Mouse (Mus musculus) spleen, adult 12 weeks (tissue): ENCODE data around the gene Slc3a2.
A peak's percentile ranks its signal among the peaks of the same experiment; 100 is the strongest.

Experiments
- DNase-seq: peaks from one replicate; pipeline ENCODE4 v3.0.0; 2022; ENCODE audit warnings: low spot score

The Slc3a2 gene

DNA sequence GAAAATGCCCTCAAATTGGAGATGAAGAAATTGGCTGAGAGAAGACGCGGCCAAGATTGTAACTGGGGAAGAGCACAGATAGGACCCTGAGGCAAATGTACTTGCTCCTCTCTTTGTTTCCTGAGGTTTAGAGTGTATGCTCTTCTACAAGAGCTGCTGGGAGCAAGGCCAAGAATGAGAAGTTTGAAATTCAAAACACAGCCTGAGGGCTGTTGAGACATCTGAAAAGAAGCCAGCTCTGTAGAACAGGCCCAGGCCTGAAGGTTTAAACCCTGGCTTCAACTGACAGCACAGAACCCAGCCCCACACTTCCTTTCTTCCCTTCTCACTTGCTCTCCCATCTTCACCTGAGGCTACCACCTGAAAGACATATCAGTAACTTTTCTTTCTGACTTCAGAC lies 13.1 kb downstream of the Slc3a2 start:
- no peak for DNase-seq

DNA sequence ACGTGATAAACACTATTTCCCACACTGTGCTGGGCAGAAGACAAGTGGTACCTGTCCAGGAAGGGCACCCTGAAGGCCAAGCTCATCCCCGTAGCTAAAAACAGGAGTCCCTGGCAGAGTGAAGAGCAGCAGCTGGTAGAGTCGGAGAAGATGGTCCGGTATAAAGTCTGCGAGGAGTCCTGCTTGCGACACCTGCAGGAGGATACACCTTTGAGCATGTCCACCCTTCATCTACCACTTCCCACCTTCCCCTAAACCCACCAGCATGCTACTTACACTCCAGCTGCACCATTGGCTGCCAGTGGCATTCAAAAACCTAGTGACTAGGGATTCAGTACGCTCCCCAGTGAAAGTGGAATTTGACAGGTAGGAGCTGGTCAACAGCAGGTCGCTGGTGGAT lies 14.2 kb downstream of the Slc3a2 start:
- no peak for DNase-seq

DNA sequence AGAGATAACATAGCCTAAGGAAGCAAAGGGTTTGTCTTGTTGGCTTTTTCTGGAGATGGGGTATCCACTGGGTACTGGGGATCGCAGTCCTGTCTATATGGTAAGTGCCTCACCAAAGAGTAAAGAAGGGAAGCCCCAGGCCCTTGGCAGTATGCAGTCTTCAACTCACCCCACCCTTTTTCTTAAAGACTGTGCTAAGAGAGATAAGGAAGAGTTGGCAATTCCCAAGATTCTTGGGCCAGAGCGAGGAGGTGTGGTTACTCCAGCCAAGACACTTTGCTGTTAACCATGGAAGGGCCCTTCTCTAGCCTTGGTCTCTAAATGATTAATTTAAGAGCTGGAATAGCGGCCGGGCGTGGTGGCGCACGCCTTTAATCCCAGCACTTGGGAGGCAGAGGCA lies 16.2 kb downstream of the Slc3a2 start:
- no peak for DNase-seq

DNA sequence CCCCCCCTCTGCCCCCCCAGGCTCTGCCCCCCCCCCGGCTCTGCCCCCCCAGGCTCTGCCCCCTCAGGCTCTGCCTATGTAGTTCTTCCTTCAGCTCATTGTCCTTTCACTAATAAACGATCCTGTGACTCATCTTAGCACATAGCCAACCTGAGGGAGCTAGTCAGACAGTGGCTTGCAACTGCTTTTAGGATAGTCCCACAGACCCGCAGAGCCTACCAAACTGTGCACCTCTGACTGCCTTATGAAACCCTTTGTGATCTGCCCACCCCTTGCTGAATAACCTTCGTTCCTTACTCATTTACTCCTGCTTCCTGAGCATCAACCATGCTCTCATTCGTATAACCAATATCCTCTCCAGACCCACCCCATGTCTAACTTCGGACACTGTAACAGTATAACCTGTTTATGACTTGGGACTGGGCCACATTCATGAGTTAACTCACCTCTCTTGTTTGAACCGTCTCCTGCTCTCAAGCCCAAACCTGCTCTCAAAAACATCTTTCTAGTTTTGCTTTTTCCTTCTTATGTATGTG lies 17.0 kb downstream of the Slc3a2 start:
- DNase-seq: no peak

DNA sequence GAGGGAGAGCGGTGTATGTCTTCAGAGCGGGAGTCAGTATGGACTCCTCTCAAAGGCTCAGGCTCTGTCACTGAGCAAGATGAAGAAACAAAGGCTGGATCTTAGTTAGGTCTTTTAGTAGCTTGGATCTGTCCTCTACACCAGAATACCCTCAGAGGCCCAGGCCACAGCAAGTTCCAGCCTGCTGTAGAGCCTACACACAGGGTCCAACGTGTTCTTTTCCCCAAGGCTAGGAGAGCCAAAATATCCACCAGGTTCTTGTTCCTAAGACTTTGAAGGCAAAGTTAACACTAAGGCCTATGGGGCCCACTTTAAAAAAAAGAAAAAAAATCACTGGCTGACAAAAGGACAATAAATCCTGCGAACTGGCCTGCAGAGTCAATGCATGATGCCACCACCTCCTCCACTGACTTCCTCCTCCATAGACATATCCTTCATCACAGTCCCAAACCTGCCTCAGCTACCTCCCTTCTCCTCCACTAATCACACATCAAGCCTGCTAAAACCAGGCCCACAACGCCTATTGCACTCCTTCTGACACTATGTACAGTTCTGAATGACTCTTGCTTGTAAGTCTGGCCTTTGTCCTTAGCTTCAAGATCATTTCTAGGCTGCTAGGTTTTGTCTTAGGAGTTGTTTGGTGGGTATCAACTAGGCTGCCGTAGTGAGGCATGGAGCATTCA lies 18.0 kb downstream of the Slc3a2 start:
- DNase-seq: no peak

DNA sequence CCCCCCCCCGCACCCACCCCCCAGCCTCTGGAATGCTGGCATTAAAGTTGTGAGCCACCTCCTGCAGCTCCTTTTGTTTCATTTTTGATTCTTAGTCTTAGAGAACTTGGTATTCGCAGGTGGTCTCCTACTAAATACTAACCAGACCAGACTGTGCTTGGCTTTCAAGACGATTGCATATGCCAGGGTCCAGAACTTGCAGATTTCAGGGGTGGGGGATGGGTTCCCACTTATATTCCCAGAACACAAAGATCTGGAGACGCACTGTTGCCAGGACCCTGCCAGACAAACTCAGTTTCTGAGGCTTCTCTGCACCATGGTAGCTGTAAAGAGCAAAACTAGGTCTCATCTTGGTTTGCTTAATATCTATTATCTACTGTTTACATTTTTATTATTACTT lies 19.6 kb downstream of the Slc3a2 start:
- DNase-seq: no peak

DNA sequence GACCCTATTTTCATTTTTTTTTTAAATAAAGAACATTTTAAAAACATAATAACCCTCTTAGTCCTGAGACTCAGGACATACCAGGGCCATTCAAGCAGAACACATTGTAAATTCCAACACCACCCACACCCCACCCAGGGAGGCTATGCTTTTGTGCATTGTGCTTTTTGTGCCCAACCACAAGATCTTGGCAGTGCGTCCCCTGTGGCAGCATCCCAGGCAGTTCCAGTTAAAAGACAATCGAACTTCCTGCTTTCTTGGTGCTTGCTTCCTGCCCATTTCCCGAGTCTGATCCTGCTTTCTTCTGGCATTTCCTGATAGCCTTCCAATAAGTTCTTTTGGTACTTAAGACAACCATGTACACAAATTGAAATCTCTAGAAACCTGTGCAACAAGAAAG lies 20.7 kb downstream of the Slc3a2 start:
- DNase-seq: no peak

DNA sequence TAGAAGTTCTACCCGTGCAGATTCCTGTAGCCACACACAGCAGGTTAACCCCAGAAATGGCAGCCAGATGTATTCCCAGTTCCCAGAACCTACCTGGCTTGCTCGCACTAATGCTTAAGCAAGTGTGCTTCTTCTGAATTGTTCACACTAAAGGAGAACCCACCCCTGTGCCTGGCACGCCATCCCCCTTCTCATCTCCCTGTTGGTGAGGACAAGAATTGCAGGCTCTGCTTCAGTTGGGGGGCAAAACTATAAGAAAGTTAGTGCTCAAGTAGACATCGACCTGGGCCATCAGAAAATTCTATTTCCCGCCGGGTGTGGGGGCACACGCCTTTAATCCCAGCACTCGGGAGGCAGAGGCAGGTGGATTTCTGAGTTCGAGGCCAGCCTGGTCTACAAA lies 23.5 kb downstream of the Slc3a2 start:
- DNase-seq: no peak

DNA sequence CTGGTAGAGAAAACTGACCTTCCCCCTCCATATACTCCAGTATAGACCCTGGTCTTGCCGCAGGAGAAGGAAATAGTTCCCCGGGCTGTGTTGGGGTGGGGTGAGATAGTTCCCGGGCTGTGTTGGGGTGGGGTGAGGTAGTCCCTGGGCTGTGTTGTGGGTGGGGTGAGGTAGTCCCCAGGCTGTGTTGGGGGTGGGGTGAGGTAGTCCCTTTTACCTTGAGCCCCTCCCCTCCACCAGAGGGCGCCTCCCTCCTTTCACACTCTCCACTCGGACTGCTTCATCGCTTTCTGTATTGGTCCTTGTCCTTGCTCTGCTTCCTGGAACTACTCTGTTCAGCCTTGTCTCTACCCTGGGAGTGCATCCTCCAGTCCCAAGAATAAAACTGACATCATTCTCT lies 27.8 kb downstream of the Slc3a2 start:
- peak; percentile 56 for DNase-seq

DNA sequence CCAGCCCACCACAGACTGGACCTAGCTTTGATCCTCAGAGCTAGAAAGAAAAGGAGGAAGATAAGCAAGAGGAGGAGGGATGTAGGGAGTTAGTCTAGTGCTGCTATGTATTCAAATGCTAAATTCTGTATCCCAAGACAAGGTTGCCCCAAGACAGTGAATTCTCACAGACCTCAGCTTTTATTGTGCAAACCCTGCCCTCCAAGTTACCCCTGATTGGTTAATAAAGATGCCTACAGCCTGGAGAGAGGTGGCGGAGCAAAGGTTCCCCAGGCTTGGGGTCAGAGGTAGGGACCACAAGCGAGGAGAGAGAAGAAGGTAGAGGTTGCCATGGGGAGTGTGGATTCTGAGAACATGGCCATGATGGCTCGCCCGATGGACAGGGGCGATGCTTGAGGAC lies 30.4 kb downstream of the Slc3a2 start:
- no peak for DNase-seq

DNA sequence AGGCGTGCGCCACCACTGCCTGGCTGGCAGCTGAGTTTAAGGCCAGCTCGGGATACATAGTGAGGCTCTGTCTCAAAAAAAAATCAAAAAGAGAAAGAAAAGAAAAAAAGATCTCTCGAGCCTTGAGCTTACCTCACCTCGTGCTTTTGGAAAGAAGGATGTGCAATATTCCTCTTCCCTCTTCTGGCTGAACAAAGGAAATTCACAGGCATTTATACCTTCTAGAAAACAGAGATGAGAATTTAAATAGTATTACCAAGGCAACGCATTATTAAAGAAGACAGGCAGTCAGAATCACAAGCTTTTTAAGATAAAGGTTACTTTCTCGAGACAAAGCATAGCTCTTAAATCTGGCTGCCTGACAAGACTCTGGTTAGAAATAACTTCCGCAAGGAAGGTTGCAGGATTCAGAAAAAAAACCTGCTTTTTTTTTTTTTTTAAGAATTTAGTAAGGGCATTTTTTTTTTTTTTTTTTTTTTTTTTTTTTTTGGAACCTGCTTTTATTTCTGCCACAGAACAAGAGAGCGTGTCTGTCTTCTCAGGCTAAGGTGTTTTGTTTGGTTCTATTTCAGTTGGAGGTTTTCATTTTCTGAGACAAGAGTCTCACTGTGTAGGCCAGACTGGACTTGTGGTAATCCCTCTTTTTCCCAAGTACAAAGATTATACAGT lies 31.2 kb downstream of the Slc3a2 start:
- no peak for DNase-seq

DNA sequence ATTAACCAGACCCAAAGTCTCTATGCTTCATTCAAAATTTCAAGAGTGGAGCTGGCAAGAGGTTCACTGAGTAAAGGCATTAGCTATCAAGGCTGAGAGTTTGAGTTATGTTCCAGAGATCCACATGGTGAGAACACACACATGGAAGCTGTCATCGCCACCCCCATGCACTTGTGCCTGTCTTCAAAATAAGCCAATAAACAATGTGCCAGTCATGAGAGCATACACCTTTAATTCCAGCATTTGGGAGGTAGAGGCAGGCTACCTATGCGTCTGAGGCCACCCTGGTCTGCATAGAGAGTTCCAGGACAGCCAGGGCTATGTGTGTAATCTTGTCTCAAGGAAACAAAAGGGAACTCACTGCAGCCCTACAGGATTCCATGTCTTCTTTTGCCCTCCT lies 39.5 kb downstream of the Slc3a2 start:
- DNase-seq: no peak

DNA sequence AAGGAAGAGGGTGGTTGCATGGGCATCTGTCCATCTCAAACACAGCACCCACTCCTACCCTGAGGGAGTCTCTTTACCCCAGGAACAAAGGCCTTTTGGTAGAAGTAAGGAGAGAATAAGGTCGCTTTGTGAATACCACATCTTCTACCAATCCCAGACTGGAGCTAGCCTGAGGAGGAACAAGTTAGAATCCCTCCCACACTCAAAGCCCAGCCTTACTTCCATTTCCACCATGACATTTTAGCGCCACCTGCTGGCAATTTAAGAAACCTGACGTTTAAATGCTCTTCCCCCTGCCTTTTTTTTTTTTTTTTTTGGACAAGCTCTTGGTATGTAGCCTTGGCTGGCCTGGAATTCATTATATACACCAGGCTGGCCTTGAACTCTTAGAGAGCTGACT lies 40.2 kb downstream of the Slc3a2 start:
- peak; percentile 39 for DNase-seq

DNA sequence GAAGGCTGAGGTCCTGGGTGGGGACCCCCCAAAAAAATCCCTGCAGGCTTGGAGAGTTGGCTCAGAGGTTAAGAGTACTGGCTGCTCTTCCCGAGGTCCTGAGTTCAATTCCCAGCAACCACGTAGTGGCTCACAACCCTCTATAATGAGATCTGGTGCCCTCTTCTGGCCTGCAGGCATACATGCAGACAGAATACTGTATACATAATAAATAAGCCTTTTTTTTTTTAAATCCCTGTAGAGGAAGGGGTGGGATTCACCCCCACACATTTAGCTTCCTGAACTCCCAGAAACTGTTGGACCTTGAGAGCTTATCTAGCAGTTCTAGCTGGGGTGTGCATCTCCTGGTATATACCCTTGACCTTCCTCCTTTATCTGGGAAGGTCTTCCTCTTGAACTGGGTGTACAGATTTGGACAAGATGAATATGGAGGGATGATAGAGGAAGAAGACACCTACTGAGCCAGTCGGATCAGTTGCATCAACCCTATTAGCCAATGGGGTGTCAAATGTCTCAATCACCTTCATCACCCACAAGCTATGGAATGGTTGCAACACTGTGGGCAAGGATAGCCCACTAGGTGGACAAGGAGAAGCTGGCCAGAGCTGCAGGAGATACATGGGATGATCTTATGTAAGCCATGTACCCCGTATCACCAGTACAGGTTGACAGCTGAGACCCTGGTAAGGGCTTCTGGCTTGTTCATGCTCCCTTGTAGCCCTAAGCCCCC lies 41.4 kb downstream of the Slc3a2 start:
- DNase-seq: no peak

DNA sequence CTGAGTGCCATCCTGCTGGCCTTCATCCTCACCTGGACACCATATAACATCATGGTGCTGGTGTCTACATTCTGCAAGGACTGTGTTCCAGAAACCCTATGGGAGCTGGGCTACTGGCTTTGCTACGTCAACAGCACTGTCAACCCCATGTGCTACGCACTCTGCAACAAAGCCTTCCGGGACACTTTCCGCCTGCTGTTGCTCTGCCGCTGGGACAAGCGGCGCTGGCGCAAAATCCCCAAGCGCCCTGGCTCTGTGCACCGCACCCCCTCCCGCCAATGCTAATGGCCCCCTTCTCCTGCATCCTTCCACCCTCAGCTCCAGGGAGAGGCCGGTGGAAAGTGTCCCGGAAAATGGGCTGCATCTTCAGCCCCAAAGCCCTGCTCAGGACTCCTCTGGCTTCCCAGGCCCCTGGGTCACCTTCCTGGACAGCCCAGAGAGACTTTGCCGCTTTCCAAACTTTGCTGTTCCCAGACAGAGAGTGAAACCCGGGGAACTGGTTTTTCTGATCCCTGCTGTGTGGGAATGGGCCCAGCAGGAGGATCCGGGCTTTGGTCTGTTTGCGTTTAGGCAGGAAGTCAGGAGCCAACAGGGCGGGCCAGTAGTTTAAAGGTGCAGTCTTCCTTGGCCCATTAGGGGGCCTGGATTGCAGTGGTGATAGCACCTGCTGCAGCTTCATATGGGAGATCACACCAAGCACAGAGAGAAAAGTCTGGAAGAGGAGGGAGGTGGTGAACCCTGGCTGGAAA lies 44.0 kb downstream of the Slc3a2 start:
- DNase-seq: no peak

DNA sequence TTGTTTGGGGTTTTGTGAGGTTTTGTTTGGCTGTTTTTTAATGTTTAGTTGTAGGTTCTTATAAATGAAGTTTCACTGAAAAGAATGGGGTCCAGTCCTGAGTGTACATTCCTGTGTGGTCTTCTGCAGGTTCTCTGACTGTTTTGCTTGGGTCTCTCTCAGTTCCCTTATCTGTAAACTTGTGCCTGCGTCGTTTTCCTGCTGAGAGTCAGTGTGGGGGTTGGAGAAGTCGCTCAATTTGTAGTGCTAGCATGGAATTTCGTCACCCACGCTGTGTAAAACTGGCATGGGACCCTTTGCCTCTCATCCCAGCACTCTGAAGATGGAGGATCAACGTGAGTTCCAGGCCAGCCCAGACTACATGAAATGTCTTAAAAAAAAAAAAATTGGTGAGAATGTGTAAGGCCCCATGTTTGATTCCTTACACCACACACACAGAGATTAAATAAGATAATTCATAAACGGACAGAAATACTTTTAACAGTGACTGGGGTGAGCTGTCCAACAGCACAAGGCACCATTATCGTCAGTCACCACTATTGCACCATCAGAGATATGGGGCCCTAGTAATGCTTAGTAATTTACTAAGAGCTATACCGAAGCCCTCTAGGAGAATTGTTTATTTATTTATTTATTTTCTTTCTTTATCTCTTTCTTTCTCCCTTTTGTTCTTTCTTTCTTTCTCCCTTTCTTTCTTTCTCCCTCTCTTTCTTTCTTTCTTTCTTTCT lies 49.7 kb downstream of the Slc3a2 start:
- DNase-seq: no peak

DNA sequence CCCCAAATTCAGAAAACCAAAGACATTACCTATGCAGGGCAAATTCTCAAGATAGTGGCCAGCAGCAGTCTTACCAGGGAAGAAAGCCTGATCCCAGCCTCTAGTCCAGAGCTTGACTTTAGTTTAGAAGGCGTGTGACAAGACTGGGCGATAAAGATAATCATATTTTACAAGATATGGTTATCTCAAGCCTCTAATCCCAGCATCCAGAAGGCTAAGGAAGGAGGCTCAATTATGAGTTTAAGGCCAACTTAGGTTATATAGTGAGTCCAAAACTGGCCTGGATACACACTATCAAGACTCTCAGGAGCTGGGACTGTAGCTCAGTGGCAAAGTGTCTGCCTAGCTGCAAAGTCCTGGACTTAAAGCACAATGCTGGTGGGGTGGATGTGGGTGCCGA lies 50.3 kb downstream of the Slc3a2 start:
- no peak for DNase-seq

DNA sequence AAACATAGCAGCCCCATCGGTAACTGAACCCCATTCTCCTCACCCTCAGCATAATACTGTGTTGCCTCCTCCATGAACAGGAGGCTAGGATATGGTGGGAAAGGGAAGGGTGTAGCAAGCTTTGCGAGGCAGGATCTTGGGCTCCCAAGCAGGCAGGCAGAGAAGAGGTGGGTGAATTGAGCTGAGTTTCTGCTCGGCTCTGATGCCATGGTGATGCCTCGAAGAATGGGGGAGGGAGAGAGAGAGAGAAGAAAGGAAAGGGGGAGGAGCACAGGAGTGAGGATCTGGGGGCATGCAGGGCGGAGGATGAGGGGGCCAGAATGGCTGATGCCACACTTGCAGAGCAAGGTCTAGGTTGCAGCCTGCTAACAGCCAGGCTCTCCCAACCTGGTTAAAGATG lies 57.4 kb downstream of the Slc3a2 start:
- DNase-seq: no peak

DNA sequence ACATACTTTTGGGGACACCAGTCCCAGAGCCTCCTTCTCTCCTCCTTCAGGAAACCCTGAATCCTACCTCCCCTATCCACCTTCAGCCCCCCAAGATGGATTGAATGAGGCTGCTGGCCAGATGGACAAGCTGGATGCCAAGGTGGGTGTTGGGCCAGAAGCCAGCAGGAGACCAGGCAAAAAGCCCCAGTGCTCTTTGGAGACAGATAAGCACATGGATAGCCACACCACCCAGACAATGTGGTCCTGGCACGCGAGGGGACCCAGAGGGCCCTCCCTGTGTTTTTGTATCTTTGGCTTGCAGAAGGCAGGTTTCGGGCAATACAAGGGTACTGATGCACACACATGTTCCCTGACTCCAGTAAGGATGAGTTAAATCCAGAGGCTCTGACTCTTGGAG lies 58.3 kb downstream of the Slc3a2 start:
- no peak for DNase-seq

DNA sequence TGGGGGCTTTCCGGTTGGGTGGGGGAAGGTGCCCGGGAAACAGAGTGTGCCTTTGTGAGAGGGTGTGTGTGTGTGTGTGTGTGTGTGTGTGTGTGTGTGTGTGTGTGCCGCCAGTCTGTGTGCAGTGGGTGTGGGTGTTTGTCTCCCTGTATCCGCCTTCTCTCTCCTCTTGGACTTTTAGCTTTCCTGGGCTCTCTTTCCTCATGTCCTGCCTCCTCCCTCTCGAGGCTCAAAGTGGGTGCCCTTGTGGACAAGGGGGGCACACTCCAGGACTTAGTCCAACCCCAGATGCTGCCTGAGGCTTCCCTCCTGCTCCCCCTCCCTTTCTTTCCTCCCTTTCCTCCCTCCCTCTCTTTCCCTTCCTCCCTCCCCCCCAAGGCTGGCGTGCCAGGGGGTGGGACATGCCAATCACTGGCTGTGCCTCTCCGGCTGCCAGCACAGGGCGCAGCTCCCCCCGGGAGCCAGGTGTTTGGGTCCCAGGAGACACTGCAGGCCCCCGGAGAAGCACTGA lies 59.2 kb downstream of the Slc3a2 start:
- no peak for DNase-seq

DNA sequence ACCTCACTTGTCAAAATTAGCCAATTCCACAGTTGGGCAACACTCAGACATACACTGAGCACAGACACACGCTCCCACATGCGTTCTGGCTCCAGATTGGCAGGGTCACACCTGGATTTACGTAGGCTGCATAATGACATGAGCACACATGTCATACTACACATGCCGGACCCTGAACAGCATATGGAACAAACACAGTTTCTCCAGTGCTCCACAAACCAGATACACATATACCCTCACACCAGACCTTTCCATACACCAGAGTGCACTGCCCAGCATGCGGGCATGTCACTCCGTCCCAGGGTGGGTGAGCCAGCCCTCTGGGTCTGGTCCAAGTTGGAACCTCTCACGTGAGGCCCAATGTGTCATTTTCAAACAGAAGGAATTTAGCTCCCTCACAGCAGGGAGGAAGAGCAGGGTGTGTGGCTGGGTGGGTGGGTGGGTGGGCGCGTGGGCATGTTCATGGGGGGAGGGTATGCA lies 59.8 kb downstream of the Slc3a2 start, which contains the start of gene Chrm1:
Chrm1 (plus strand) TSS at position 430 of the 480 bp plus-strand sequence.
- DNase-seq: no peak
